Mouse (Mus musculus): ENCODE results near the gene Sh3bp2.

The Sh3bp2 gene

GRCm38 (mm10) chr5:34525663-34526476 is at the start of gene Sh3bp2:
Gene Sh3bp2 (plus strand): TSS chr5:34525838.
- peak; percentile 73; the same call in 1 of the 2 replicates for ATAC-seq (ENCODE audit: insufficient number of reproducible peaks, low FRiP score, low TSS enrichment)

GRCm38 (mm10) chr5:34480926-34481325 is 44.7 kb upstream of the Sh3bp2 start:
- ATAC-seq (ENCODE audit: insufficient number of reproducible peaks, low FRiP score, low TSS enrichment) = no peak

GRCm38 (mm10) chr5:34485731-34486130 is 39.9 kb upstream of the Sh3bp2 start:
- no peak for ATAC-seq (ENCODE audit: insufficient number of reproducible peaks, low FRiP score, low TSS enrichment)

GRCm38 (mm10) chr5:34487320-34488090 is 38.1 kb upstream of the Sh3bp2 start:
- ATAC-seq (ENCODE audit: insufficient number of reproducible peaks, low FRiP score, low TSS enrichment) = no peak

- ATAC-seq (ENCODE audit: insufficient number of reproducible peaks, low FRiP score, low TSS enrichment) = no peak
These were observed 36.8 kb upstream of the Sh3bp2 start for GRCm38 (mm10) chr5:34488741-34489417.

GRCm38 (mm10) chr5:34489418-34489787 is 36.2 kb upstream of the Sh3bp2 start:
- no peak for ATAC-seq (ENCODE audit: insufficient number of reproducible peaks, low FRiP score, low TSS enrichment)

GRCm38 (mm10) chr5:34496745-34497144 is 28.9 kb upstream of the Sh3bp2 start:
- no peak for ATAC-seq (ENCODE audit: insufficient number of reproducible peaks, low FRiP score, low TSS enrichment)

GRCm38 (mm10) chr5:34500886-34501285 is 24.8 kb upstream of the Sh3bp2 start:
- no peak for ATAC-seq (ENCODE audit: insufficient number of reproducible peaks, low FRiP score, low TSS enrichment)

- ATAC-seq (ENCODE audit: insufficient number of reproducible peaks, low FRiP score, low TSS enrichment) = no peak
These were observed 24.1 kb upstream of the Sh3bp2 start for GRCm38 (mm10) chr5:34501588-34501987.

GRCm38 (mm10) chr5:34502411-34502810 is 23.2 kb upstream of the Sh3bp2 start:
- no peak for ATAC-seq (ENCODE audit: insufficient number of reproducible peaks, low FRiP score, low TSS enrichment)

GRCm38 (mm10) chr5:34502821-34503220 is 22.8 kb upstream of the Sh3bp2 start:
- ATAC-seq (ENCODE audit: insufficient number of reproducible peaks, low FRiP score, low TSS enrichment) = no peak

- no peak for ATAC-seq (ENCODE audit: insufficient number of reproducible peaks, low FRiP score, low TSS enrichment)
These were observed 13.2 kb upstream of the Sh3bp2 start for GRCm38 (mm10) chr5:34512486-34512885.

GRCm38 (mm10) chr5:34513466-34514217 is 12.0 kb upstream of the Sh3bp2 start, which contains the start of gene Tnip2:
Gene Tnip2 (minus strand): TSS chr5:34513991.
- peak; percentile 52 for ATAC-seq (ENCODE audit: insufficient number of reproducible peaks, low FRiP score, low TSS enrichment)

GRCm38 (mm10) chr5:34514218-34514566 is 11.4 kb upstream of the Sh3bp2 start:
- ATAC-seq (ENCODE audit: insufficient number of reproducible peaks, low FRiP score, low TSS enrichment) = no peak

GRCm38 (mm10) chr5:34515096-34515495 is 10.5 kb upstream of the Sh3bp2 start:
- ATAC-seq (ENCODE audit: insufficient number of reproducible peaks, low FRiP score, low TSS enrichment) = no peak

GRCm38 (mm10) chr5:34517913-34518312 is 7.7 kb upstream of the Sh3bp2 start:
- no peak for ATAC-seq (ENCODE audit: insufficient number of reproducible peaks, low FRiP score, low TSS enrichment)

GRCm38 (mm10) chr5:34519389-34519910 is 6.2 kb upstream of the Sh3bp2 start:
- ATAC-seq (ENCODE audit: insufficient number of reproducible peaks, low FRiP score, low TSS enrichment) = no peak

GRCm38 (mm10) chr5:34520458-34521209 is 5.0 kb upstream of the Sh3bp2 start:
- no peak for ATAC-seq (ENCODE audit: insufficient number of reproducible peaks, low FRiP score, low TSS enrichment)

- ATAC-seq (ENCODE audit: insufficient number of reproducible peaks, low FRiP score, low TSS enrichment) = no peak
These were observed 4.3 kb upstream of the Sh3bp2 start for GRCm38 (mm10) chr5:34521337-34521736.

Data from cerebellum, adult (tissue).